Mouse (Mus musculus): Measurements from ENCODE around the gene Ncor1. TPM values are rescaled to one million over a fixed set of nuclear protein-coding genes. Genes with fewer than 3 reads are reported as not detected.
"Not testable (repeated sequence)": the region's sequence is repeated elsewhere in the genome, so short reads cannot be mapped to it uniquely, and the experiment has no call there.

The Ncor1 gene
- 76.2 and 109 TPM in 2 replicates for polyA plus RNA-seq (2012; rRNA removed)

GRCm38 (mm10) chr11:62458276-62458724, at the start of gene Ncor1, which contains the start of gene Pigl:
Gene Ncor1 (minus strand): TSS chr11:62458541.
Gene Pigl (plus strand): TSS chr11:62458460.
- DNase-seq (ENCODE audit: low spot score), result peak; percentile 72

- no peak for DNase-seq (ENCODE audit: low spot score)
These were observed 49.3 kb upstream of the Ncor1 start for GRCm38 (mm10) chr11:62507683-62508082.

DNA sequence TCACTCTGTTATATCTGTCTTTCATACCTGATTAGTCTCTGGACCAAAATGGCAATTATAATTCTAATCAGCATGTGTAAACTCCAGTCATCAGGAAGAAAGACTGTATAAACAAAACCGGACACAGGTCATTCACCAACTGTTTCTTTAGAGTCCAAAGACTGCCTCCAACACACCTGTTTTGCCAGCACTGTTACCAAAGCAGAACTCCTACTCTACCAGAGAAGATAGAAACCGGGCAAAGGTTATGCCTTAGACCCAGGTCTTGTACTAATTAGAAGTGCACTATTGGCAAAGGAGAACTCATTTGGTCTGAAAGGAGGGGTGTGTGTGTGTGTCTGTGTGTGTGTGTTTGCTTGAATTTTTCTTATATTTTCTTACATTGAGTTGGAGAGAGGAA, 42.2 kb upstream of the Ncor1 start:
- DNase-seq (ENCODE audit: low spot score), result no peak

DNA sequence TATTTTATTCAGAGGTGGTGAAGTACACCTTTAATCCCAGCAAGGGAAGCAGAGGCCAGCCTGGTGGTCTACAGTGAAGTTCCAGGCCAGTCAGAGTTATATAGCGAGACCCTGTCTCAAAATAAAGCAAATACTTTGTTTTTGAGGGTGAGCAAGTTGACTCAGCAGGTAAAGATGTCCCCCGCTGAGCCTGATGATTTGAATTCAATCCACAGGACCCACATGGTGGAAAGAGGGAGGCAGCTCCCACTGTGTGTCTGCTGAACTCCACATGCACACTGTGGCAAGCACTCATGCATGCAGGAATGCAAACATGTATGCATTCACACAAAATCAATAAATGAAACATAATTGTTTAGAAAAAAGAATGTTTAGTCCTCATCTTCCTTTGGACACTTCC, 40.5 kb upstream of the Ncor1 start:
- no peak for DNase-seq (ENCODE audit: low spot score)

GRCm38 (mm10) chr11:62497181-62497580, 38.8 kb upstream of the Ncor1 start:
- no peak for DNase-seq (ENCODE audit: low spot score)

- no peak for DNase-seq (ENCODE audit: low spot score)
These were observed 37.9 kb upstream of the Ncor1 start for GRCm38 (mm10) chr11:62496151-62496715.

DNA sequence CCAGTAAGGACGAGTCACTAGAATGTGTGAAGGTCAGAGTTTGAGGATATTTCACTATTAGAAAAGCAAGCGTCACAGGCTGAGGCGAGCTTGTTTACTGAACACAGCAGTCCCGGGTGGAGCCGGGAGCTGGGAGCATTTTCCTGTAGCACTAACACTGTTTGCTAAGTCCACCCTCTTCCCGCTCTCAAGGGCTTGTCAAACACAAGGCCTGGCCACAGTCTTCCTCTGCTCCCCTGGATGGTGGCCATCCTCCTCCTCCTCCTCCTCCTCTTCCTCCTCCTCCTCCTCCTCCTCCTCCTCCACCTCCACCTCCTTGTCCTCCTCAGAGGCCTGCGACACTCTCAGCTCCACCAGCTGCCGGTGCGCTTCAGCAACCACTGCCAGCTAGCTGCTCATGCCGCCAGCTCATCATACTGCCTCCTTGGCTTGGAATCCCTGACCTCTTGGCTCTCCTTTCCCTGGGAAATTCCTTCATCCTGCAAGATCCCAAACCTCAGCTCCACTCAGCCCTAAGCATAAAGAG, 37.0 kb upstream of the Ncor1 start:
- DNase-seq (ENCODE audit: low spot score), result peak; percentile 30

DNA sequence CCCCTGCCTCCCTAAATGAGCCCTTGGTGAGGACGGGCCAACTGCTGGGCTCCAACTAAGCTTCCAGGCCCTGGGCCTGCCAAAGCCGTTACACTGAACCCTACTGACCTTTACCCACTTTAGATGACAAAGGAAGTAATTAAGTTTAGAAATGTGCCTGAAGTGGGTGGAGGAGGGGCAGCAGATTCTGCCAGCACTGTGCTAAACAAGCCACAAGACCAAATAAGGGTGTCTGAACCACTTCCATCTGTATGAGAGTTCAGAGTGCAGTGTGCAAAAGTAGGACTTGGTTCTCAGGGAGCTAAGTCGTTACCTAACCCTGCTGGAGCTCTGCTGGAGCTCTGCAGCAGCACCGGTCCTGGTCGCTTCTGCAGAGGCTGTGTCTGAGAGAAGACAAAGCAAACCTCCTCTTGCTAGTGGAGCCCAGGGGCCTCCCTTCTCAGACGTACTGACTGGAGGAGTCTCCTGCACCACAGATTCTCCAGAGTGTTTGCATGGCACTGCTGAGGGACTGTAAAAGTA, 36.5 kb upstream of the Ncor1 start:
- no peak for DNase-seq (ENCODE audit: low spot score)

DNA sequence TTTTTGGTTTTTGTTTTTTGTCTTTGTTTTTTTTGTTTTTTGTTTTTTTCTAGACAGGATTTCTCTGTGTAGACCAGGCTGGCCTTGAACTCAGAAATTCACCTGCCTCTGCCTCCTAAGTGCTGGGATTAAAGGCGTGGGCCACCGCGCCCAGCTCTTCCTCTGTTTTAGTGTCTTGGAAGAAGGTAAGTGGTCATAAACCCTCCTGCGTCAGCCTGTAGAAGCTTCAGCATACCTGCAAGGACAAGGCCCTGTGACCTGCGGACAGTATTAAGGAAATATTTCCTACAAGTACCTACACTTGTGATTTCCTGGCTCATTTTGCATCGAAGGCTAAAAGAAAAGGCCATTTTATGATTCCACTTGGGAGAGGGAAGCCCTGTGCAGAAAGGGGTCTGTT, 35.4 kb upstream of the Ncor1 start:
- no peak for DNase-seq (ENCODE audit: low spot score)

DNA sequence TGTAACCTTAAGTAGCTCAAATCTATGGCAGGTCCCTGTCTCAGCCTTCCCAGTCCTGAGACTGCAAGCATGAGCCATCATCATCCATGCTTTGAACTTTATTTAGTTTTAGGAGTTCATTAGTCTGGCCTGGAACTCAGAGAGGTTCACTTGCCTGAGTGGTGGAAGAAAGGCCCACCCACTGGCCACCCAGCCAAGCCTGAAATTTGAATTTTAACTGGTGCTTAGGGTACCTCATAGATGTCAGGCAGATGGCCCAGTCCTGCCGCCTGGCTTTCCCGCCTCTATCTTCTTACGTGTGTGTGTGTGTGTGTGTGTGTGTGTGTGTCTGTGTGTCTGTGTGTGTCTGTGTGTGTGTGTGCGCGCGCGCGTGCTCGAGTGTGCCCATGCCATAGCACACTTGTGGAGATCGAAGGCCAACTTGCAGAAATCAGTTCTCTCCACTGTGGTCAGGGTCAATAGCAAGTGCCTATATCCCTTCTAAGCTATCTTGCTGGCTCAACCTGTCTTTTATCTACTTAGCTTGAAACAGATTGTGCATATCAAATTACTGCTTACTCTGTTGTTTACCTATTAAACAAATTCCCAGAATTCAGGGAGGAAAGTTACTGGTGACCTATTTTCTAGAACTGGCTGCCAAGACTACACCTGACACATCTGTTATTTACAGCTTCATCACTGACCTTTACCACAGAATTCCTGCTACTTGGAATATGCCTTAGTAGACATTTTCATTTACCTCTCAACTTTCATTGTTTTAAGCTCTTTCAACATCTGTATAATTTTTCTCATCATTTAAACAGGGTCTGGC, 29.4 kb upstream of the Ncor1 start:
- no peak for DNase-seq (ENCODE audit: low spot score)

GRCm38 (mm10) chr11:62486949-62487348, 28.6 kb upstream of the Ncor1 start:
- DNase-seq (ENCODE audit: low spot score), result no peak

GRCm38 (mm10) chr11:62479581-62479980, 21.2 kb upstream of the Ncor1 start:
- DNase-seq (ENCODE audit: low spot score), result no peak

- DNase-seq (ENCODE audit: low spot score), result no peak
These were observed 20.6 kb upstream of the Ncor1 start for GRCm38 (mm10) chr11:62478931-62479330.

DNA sequence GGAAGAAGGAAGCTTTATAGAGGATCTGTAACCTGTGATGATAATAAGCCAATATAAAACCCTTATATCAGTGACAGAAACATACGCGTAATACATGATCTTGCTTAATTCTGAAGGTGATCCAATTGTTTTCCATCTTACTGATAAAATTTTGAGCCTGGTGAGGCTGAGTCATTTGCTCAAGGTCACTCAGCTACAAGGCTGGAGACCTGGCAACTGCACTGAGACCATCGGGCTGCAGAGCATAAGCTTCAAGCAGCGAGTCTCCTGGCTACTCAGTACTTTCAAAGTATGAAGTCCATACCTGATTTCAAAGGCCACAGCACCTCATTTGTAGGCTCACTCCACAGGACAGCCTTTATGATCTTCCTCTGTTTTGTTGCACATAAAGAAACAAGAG, 17.8 kb upstream of the Ncor1 start:
- no peak for DNase-seq (ENCODE audit: low spot score)

GRCm38 (mm10) chr11:62473516-62473915, 15.2 kb upstream of the Ncor1 start:
- no peak for DNase-seq (ENCODE audit: low spot score)

- DNase-seq (ENCODE audit: low spot score), result no peak
These were observed 12.1 kb upstream of the Ncor1 start for GRCm38 (mm10) chr11:62470451-62470850.

DNA sequence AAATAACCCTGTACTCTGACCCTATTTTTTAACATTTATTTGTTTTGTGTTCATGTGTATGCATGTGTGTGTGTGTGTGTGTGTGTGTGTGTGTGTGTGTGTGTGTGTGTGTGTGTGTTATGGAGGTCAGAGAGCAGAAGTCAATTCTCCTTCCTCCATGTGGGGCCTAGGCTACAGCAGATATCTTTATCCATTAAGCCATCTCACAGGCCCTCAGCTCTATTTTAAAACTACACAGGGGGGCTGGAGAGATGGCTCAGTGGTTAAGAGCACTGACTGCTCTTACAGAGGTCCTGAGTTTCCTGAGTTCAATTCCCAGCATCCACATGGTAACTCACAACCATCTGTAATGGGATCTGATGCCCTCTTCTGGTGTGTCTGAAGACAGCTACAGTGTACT, 8.9 kb upstream of the Ncor1 start:
- not testable (repeated sequence) for DNase-seq (ENCODE audit: low spot score)

DNA sequence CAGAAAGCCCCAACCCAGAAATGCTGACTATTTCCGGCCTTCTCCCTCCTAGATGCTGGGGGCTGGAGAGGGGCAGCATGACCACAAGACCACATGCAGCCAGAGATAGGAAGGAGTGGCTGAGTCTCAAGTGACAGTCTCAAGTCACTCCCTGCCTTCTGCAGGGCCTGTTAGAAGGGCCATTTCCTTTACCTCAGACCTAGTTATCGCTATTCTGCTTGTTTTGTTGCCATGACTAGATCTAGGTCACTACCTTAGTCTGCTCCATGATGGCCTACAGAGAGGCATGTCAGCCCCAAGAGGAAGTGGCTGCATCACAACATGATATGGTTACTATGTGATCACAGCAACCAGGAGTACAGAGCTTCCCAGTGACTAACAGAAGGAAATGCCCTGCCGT, 8.2 kb upstream of the Ncor1 start:
- no peak for DNase-seq (ENCODE audit: low spot score)

DNA sequence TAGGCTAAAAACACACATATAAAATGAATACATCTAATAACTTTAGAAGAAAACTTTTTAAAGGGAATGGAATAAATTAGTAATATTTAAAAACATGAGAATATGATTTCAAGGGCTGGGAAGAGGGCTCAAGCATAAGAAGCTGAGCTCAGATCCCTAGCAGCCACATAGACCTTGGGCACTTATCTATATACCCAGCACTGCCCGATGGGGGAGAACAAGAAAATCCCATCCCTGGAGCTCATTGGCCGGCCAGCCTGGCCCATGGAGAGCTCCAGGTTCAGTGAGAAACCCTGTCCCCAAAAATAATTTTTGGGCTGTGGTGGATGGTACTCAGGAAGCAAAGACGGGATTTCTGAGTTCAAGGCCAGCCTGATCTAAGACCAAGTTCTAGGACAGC, 7.5 kb upstream of the Ncor1 start:
- no peak for DNase-seq (ENCODE audit: low spot score)

DNA sequence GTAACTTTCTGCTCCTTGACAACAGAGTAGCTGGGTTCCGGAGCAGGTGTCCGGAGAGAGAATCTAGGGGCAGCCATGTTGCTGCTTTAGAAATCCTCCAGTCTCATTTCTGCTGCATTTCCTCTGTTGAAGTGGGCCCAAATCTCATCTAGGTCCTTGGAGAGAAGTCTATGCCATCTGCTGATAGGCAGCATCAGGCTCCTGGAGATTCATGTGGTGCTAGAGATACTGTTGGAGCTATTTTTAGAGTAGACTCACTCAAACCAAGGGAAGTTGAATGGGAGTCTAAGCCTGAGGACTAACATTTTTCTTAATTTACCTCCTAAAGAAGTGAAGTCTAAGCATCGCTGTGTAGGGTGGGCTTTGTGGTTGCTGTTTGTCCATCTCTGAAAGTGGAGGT, 6.4 kb upstream of the Ncor1 start:
- DNase-seq (ENCODE audit: low spot score), result no peak

- no peak for DNase-seq (ENCODE audit: low spot score)
These were observed 5.0 kb upstream of the Ncor1 start for GRCm38 (mm10) chr11:62463225-62463915.

DNA sequence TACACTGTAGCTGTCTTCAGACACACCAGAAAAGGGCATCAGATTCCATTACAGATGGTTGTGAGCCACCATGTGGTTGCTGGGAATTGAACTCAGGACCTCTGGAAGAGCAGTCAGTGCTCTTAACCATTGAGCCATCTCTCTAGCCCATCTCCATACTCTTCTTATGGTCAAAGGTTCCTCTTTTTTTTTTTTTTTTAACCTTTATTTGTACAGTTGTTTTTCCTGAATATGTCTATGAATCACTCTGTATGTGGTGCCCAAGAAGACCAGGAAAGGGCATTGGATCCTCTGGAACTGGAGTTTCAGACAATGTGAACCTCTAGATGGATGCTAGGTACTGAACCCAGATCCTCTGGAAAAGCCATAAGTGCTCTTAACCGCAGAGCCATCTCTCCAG, 4.2 kb upstream of the Ncor1 start:
- DNase-seq (ENCODE audit: low spot score), result not testable (repeated sequence)

Measured in urinary bladder, adult 2 months (tissue).